Mouse (Mus musculus): ENCODE measurements around the gene Pea15a.

DNA sequence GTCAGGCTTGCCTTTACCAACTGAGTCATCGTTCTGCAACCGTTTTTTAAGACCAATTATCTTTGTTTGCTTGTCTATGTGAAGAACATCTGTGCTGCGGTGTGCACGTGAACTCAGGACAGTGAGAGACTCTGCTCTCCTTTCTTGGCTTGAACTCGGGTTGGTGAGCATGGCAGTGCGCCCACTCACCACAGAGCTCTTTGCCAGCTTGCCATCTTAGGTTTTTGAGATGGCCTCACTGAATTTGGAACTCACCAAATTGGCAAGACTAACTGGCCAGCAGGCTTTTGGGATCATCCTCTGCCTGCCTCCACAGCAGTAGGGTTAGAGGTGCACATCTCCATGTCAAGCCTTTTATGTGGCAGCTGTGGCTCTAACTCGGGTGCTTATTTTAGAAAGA is 28.8 kb downstream of the Pea15a start:
- TF ChIP-seq CTCF (IDR thresholded peaks at IDR 0.05; ENCODE audit: borderline replicate concordance, extremely low read depth, insufficient read depth, insufficient read length) (no peak), POLR2A (IDR thresholded peaks at IDR 0.05; ENCODE audit: borderline replicate concordance, extremely low read depth, insufficient read depth, insufficient read length, poor library complexity, severe bottlenecking) (no peak)
